Mouse (Mus musculus) sigmoid colon, adult 10 weeks (tissue): ENCODE measurements around the gene Rxrb. TPM values are rescaled to one million over a fixed set of nuclear protein-coding genes. Genes with fewer than 3 reads are reported as not detected.

Source experiments
- polyA plus RNA-seq: library from polyadenylated mRNA; stranded (reverse); fragments of 350-450 nt; fragmentation: Illumina TruSeq; extraction: RNeasy Lipid Tissue Mini Kit (QIAGEN cat#74804); gene quantifications from one replicate; pipeline ENCODE4 v1.2.3, GENCODE M21; 2014; ENCODE audit warnings: low read depth, low replicate concordance

Rxrb gene
- 1.5 TPM for polyA plus RNA-seq

DNA sequence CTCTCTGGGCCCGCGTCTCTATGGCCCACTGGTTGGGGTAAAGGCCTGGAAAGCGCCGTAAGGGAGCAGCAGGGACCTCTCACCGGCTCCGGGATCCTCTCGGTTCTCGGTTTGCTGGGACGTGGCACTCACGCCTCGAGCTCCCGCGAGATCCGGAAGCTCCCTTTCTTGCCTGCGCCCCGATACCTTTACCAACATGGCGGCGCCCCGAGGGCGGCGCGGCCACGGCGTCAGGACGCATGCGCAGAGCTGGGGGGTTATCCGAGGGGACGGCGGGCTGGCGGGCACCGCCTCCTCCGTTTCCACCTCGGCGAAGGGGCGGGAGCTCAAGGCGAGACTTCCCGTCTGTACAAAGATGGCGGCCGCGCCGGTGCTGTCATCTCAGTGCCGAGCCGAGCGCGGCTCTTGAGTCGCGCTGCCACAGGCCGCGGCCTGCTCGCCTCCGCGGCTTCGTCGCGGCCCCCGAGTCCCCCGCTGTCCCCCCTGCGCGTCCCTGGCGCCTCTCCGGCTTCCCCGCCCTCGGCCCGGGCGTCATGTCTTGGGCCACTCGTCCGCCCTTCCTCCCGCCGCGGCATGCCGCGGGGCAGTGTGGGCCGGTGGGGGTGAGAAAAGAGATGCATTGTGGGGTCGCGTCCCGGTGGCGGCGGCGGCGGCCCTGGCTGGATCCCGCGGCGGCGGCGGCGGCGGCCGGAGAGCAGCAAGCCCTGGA lies at the start of gene Rxrb, which contains the start of gene Slc39a7:
TSS of gene Rxrb (plus strand) at position 348 of the 709 bp plus-strand sequence.
TSS of gene Slc39a7 (minus strand) at position 218 of the 709 bp plus-strand sequence.

DNA sequence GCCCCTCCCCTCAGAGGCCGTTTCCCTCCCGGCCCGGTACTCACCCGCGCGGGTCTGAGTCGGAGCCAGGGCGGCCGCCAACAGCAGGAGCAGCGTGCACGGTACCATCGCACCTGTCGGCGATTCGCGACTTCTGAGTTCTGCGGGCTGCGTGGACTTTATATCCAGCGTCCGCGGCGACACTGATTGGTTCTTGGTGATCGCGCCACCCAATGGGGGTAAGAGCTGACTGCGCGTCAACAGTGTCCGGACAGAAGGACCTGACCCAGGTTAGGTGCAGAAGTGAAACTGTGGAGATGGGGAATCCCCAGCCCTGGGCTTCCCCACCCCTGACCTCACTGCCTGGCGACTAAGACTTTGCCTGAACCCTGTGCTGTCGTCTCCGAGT lies 31.5 kb upstream of the Rxrb start, which contains the start of gene H2-K1:
TSS of gene H2-K1 (minus strand) at position 198 of the 388 bp plus-strand sequence.

DNA sequence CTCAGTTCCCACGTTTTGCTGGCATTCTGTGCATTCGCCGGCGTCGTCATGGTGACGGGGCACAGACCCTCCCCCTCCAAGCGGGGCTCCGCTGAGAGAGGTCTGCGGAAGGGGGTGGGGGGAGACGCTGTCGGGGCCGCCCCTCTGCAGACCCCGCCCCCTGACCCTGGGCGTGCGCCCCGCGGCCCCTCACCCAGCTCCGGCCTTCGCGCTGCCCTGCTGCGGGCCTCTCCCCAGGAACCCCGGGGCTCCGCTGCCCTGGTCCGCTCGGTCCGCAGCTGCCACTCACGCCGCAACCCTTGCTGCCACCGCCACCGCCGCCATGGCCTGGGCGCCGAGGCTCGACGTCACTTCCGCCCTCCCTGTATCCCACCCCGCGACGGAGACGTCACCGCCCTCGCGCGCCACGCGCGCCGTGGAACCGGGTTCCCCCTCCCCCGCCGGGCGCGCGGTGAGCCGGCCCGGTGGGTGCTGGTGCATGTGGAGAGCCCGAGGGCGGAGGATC lies 7.2 kb upstream of the Rxrb start, which contains the start of gene Ring1:
TSS of gene Ring1 (minus strand) at position 364 of the 505 bp plus-strand sequence.

GRCm38 (mm10) chr17:34027656-34028223 lies 3.9 kb upstream of the Rxrb start, which contains the start of gene H2-Ke6:
TSS of gene H2-Ke6 (minus strand) at chr17:34028060.

GRCm38 (mm10) chr17:34038878-34039561 lies 7.4 kb downstream of the Rxrb start, which contains the start of gene Col11a2:
TSS of gene Col11a2 (plus strand) at chr17:34039437.

Other genes with a start within 250 kb of the Rxrb start
- gene Angptl4, start 250.0 kb upstream of the Rxrb start, polyA plus RNA-seq: 1.0 TPM
- gene Kank3, start 221.3 kb upstream of the Rxrb start, polyA plus RNA-seq: 5.3 TPM
- gene Rps28, start 207.2 kb upstream of the Rxrb start, polyA plus RNA-seq: 77.1 TPM
- gene Ndufa7, start 207.2 kb upstream of the Rxrb start, polyA plus RNA-seq: 28.2 TPM
- 5.6 TPM for gene Cd320, start 188.7 kb upstream of the Rxrb start, polyA plus RNA-seq
- not detected for gene Gm7029, start 158.0 kb upstream of the Rxrb start, polyA plus RNA-seq
- gene Kifc1, start 141.2 kb upstream of the Rxrb start, polyA plus RNA-seq: not detected
- gene Platr17, start 126.7 kb upstream of the Rxrb start, polyA plus RNA-seq: not detected
- gene Daxx, start 122.4 kb upstream of the Rxrb start, polyA plus RNA-seq: 6.5 TPM
- gene Tapbp, start 115.9 kb upstream of the Rxrb start, polyA plus RNA-seq: 54.8 TPM
- gene Zbtb22, start 115.9 kb upstream of the Rxrb start, polyA plus RNA-seq: 1.8 TPM
- gene Rgl2, start 102.3 kb upstream of the Rxrb start, polyA plus RNA-seq: 8.0 TPM
- 8.4 TPM for gene Pfdn6, start 91.5 kb upstream of the Rxrb start, polyA plus RNA-seq
- 0.25 TPM for gene Wdr46, start 91.2 kb upstream of the Rxrb start, polyA plus RNA-seq
- 0.38 TPM for gene B3galt4, start 80.3 kb upstream of the Rxrb start, polyA plus RNA-seq
- gene Vps52, start 76.0 kb upstream of the Rxrb start, polyA plus RNA-seq: 4.8 TPM
- gene Rps18, start 75.8 kb upstream of the Rxrb start, polyA plus RNA-seq: 34.2 TPM
- 407 TPM for gene H2-K1, start 31.5 kb upstream of the Rxrb start, polyA plus RNA-seq
- 1.8 TPM for gene Ring1, start 7.1 kb upstream of the Rxrb start, polyA plus RNA-seq
- gene H2-Ke6, start 3.8 kb upstream of the Rxrb start, polyA plus RNA-seq: 1.2 TPM
- 0.88 TPM for gene Slc39a7, start 130 bp upstream of the Rxrb start, polyA plus RNA-seq
- gene Col11a2, start 7.6 kb downstream of the Rxrb start, polyA plus RNA-seq: 0.19 TPM
- not detected for gene H2-Oa, start 60.5 kb downstream of the Rxrb start, polyA plus RNA-seq
- gene H2-DMa, start 87.7 kb downstream of the Rxrb start, polyA plus RNA-seq: 1.8 TPM
- gene Brd2, start 90.8 kb downstream of the Rxrb start, polyA plus RNA-seq: 212 TPM
- gene H2-DMb2, start 111.5 kb downstream of the Rxrb start, polyA plus RNA-seq: 6.1 TPM
- 6.3 TPM for gene H2-DMb1, start 121.3 kb downstream of the Rxrb start, polyA plus RNA-seq
- gene Tap1, start 155.7 kb downstream of the Rxrb start, polyA plus RNA-seq: 4.0 TPM
- gene Psmb9, start 156.0 kb downstream of the Rxrb start, polyA plus RNA-seq: 7.7 TPM
- 4.4 TPM for gene Psmb8, start 165.9 kb downstream of the Rxrb start, polyA plus RNA-seq
- not detected for gene Tap2, start 171.7 kb downstream of the Rxrb start, polyA plus RNA-seq
- 25.2 TPM for gene H2-Ob, start 207.1 kb downstream of the Rxrb start, polyA plus RNA-seq
- gene H2-Ab1, start 225.9 kb downstream of the Rxrb start, polyA plus RNA-seq: 61.2 TPM